Mouse (Mus musculus) limb, embryonic 11.5 days (tissue): ENCODE measurements around the gene Olfr571. TPM values are rescaled to one million over a fixed set of nuclear protein-coding genes. Genes with fewer than 3 reads are reported as not detected.

Experiments used
- ATAC-seq: fragments of 200-750 bp; cut with Nextera tagmentation; 2 replicates; pipeline ENCODE4 v1.8.0; 2017; ENCODE audit warnings: low read depth; ENCODE audit not compliant: insufficient number of reproducible peaks, low FRiP score, low TSS enrichment
- DNase-seq: peaks from one replicate; pipeline ENCODE4 v3.0.0-alpha.2; 2015; ENCODE audit warnings: low spot score
- H3K27ac ChIP-seq: fragments of 300-500 bp; sonication (generic); replicated peaks from 2 replicates; pipeline ENCODE4 v1.5.1; 2014; ENCODE audit warnings: low read depth, mild to moderate bottlenecking, low read length
- H3K27me3 ChIP-seq: fragments of 300-500 bp; sonication (generic); 2 replicates; pipeline ENCODE4 v1.6.1; 2014; ENCODE audit warnings: mild to moderate bottlenecking, low read length, mixed read lengths; ENCODE audit not compliant: control insufficient read depth, insufficient read depth
- H3K36me3 ChIP-seq: fragments of 300-500 bp; sonication (generic); 2 replicates; pipeline ENCODE4 v1.6.1; 2014; ENCODE audit warnings: mild to moderate bottlenecking, low read length, moderate library complexity, mixed read lengths; ENCODE audit not compliant: control insufficient read depth, insufficient read depth
- H3K4me1 ChIP-seq: fragments of 300-500 bp; sonication (generic); 2 replicates; pipeline ENCODE4 v1.6.1; 2014; ENCODE audit warnings: low read length, mixed read lengths; ENCODE audit not compliant: control insufficient read depth, insufficient read depth
- H3K4me2 ChIP-seq: fragments of 300-500 bp; sonication (generic); 2 replicates; pipeline ENCODE4 v1.6.1; 2014; ENCODE audit warnings: low read depth, mild to moderate bottlenecking, moderate library complexity; ENCODE audit not compliant: severe bottlenecking
- H3K4me3 ChIP-seq: fragments of 300-500 bp; sonication (generic); 2 replicates; pipeline ENCODE4 v1.5.1; 2014; ENCODE audit warnings: low read depth, low read length
- H3K9ac ChIP-seq: fragments of 300-500 bp; sonication (generic); 2 replicates; pipeline ENCODE4 v1.6.1; 2014; ENCODE audit warnings: mild to moderate bottlenecking, low read length
- H3K9me3 ChIP-seq: fragments of 300-500 bp; sonication (generic); 2 replicates; pipeline ENCODE4 v1.6.1; 2016; ENCODE audit warnings: low read length; ENCODE audit not compliant: control insufficient read depth
- WGBS: fragments of 180-500 bp; shearing (Covaris S2); extraction: QIAGEN DNeasy Blood & Tissue Kit; methylation state at CpG from one replicate; pipeline ENCODE4 v1.1.7; 2014; 5-methylcytosine and 5-hydroxymethylcytosine counted together
- polyA plus RNA-seq: library from polyadenylated mRNA; unstranded; fragments of >200 nt; fragmentation: Nextera tagmentation; extraction: Ambion mirVana; gene quantifications from 2 replicates; pipeline ENCODE4 v1.2.1, GENCODE M21; 2014

Olfr571 gene
- polyA plus RNA-seq, 1 experiment from 2014 or later, result not detected

GRCm38 (mm10) chr7:102927105-102927504 lies 9.8 kb upstream of the Olfr571 start:
- H3K9me3 ChIP-seq, result no peaks in the 10 kb centered on the region
- no peak overlapping the region for H3K9ac ChIP-seq
- H3K4me3 ChIP-seq, result no peak overlapping the region
- H3K27me3 ChIP-seq, result no peaks in the 10 kb centered on the region
- ATAC-seq, result no peak
- WGBS, result 79% methylated on average over 3 of the region's 3 CpGs
- H3K4me2 ChIP-seq, result no peak overlapping the region
- no peaks in the 10 kb centered on the region for H3K36me3 ChIP-seq
- H3K27ac ChIP-seq, result no peak overlapping the region
- no peak for DNase-seq
- H3K4me1 ChIP-seq, result no peaks in the 10 kb centered on the region

- Histone ChIP-seq H3K4me3 (no peak within 1 kb of the TSS), H3K27me3 (no peaks in the 10 kb centered on the region), H3K4me1 (no peaks in the 10 kb centered on the region), H3K4me2 (no peak within 1 kb of the TSS), H3K27ac (no peak within 1 kb of the TSS), H3K9ac (no peak within 1 kb of the TSS), H3K36me3 (no peaks in the 10 kb centered on the region), H3K9me3 (no peaks in the 10 kb centered on the region)
- WGBS, result 67% methylated on average over 1 of the region's 1 CpGs
- no peak for DNase-seq
- ATAC-seq, result no peak
These were observed 6.8 kb upstream of the Olfr571 start, which contains the start of gene Olfr572 for GRCm38 (mm10) chr7:102924109-102924508. Gene Olfr572 (plus strand): TSS chr7:102924409.

GRCm38 (mm10) chr7:102919632-102920031 lies 2.3 kb upstream of the Olfr571 start:
- Histone ChIP-seq H3K4me2 (no peak overlapping the region), H3K36me3 (no peaks in the 10 kb centered on the region), H3K9ac (no peak overlapping the region), H3K9me3 (no peaks in the 10 kb centered on the region), H3K27ac (no peak overlapping the region), H3K27me3 (no peaks in the 10 kb centered on the region), H3K4me3 (no peak overlapping the region), H3K4me1 (no peaks in the 10 kb centered on the region)
- DNase-seq (no peak), ATAC-seq (no peak)
- 21% methylated on average over 1 of the region's 1 CpGs for WGBS

GRCm38 (mm10) chr7:102916405-102916804 lies 931 bp downstream of the Olfr571 start:
- ATAC-seq, result no peak
- no peak overlapping the region for H3K4me2 ChIP-seq

GRCm38 (mm10) chr7:102915261-102915660 lies 2.1 kb downstream of the Olfr571 start:
- H3K9me3 ChIP-seq, result no peaks in the 10 kb centered on the region
- WGBS, result 34% methylated on average over 1 of the region's 1 CpGs
- H3K4me2 ChIP-seq, result no peak overlapping the region
- no peak overlapping the region for H3K27ac ChIP-seq
- H3K27me3 ChIP-seq, result no peaks in the 10 kb centered on the region
- ATAC-seq (no peak), DNase-seq (no peak)
- no peaks in the 10 kb centered on the region for H3K36me3 ChIP-seq
- no peaks in the 10 kb centered on the region for H3K4me1 ChIP-seq
- H3K4me3 ChIP-seq, result no peak overlapping the region
- H3K9ac ChIP-seq, result no peak overlapping the region

More at GRCm38 (mm10) chr7:102916405-102916804, 931 bp downstream of the Olfr571 start:
- Histone ChIP-seq H3K27me3 (no peaks in the 10 kb centered on the region), H3K27ac (no peak overlapping the region), H3K4me3 (no peak overlapping the region), H3K4me1 (no peaks in the 10 kb centered on the region), H3K36me3 (no peaks in the 10 kb centered on the region), H3K9me3 (no peaks in the 10 kb centered on the region), H3K9ac (no peak overlapping the region)
- WGBS, result 67% methylated on average over 5 of the region's 5 CpGs
- no peak for DNase-seq

GRCm38 (mm10) chr7:102890782-102891181 lies 26.6 kb downstream of the Olfr571 start, which contains the start of gene Olfr569:
Gene Olfr569 (minus strand): TSS chr7:102890882.
- H3K9ac ChIP-seq, result no peak within 1 kb of the TSS
- H3K4me3 ChIP-seq, result no peak within 1 kb of the TSS
- H3K27ac ChIP-seq, result no peak within 1 kb of the TSS
- no peak within 1 kb of the TSS for H3K4me2 ChIP-seq
- H3K27me3 ChIP-seq, result no peaks in the 10 kb centered on the region
- no peaks in the 10 kb centered on the region for H3K4me1 ChIP-seq
- 77% methylated on average over 3 of the region's 3 CpGs for WGBS
- ATAC-seq, result no peak
- H3K9me3 ChIP-seq, result no peaks in the 10 kb centered on the region
- H3K36me3 ChIP-seq, result no peaks in the 10 kb centered on the region
- no peak for DNase-seq

- ATAC-seq, result no peak
- no peak within 1 kb of the TSS for H3K27ac ChIP-seq
- no peak within 1 kb of the TSS for H3K4me3 ChIP-seq
- H3K4me1 ChIP-seq, result no peaks in the 10 kb centered on the region
- DNase-seq, result no peak
- H3K36me3 ChIP-seq, result no peaks in the 10 kb centered on the region
- no peak within 1 kb of the TSS for H3K9ac ChIP-seq
- H3K27me3 ChIP-seq, result no peaks in the 10 kb centered on the region
- no peak within 1 kb of the TSS for H3K4me2 ChIP-seq
- no peaks in the 10 kb centered on the region for H3K9me3 ChIP-seq
These were observed 40.5 kb downstream of the Olfr571 start, which contains the start of gene Olfr568 for GRCm38 (mm10) chr7:102876822-102877221. Gene Olfr568 (plus strand): TSS chr7:102877122.

GRCm38 (mm10) chr7:102858665-102859064 lies 58.7 kb downstream of the Olfr571 start, which contains the start of gene Olfr566:
Gene Olfr566 (minus strand): TSS chr7:102858765.
- Histone ChIP-seq H3K4me3 (no peak within 1 kb of the TSS), H3K4me1 (no peaks in the 10 kb centered on the region), H3K36me3 (no peaks in the 10 kb centered on the region), H3K27me3 (no peaks in the 10 kb centered on the region), H3K9ac (no peak within 1 kb of the TSS), H3K4me2 (no peak within 1 kb of the TSS), H3K9me3 (no peaks in the 10 kb centered on the region), H3K27ac (no peak within 1 kb of the TSS)
- 86% methylated on average over 1 of the region's 1 CpGs for WGBS
- DNase-seq (no peak), ATAC-seq (no peak)

- Histone ChIP-seq H3K9me3 (no peaks in the 10 kb centered on the region), H3K4me3 (no peak overlapping the region), H3K27ac (no peak overlapping the region), H3K4me2 (no peak overlapping the region), H3K4me1 (no peaks in the 10 kb centered on the region), H3K27me3 (no peaks in the 10 kb centered on the region), H3K36me3 (no peaks in the 10 kb centered on the region), H3K9ac (no peak overlapping the region)
- ATAC-seq (no peak), DNase-seq (no peak)
These were observed 61.5 kb downstream of the Olfr571 start for GRCm38 (mm10) chr7:102855807-102856206.
